Mouse (Mus musculus) liver, embryonic 14.5 days (tissue): ENCODE data around the gene Atp2a3. TPM values are rescaled to one million over a fixed set of nuclear protein-coding genes. Genes with fewer than 3 reads are reported as not detected.

Experiments
- ATAC-seq: fragments of 200-750 bp; cut with Nextera tagmentation; 2 replicates; pipeline ENCODE4 v1.8.0; 2017; ENCODE audit warnings: moderate number of reproducible peaks, mild to moderate bottlenecking, moderate library complexity; ENCODE audit not compliant: insufficient read depth
- DNase-seq, 3 experiments: peaks; one replicate each; pipeline ENCODE4 v3.0.0-alpha.2; 2012 to 2013; ENCODE audit warnings: low read depth in 3 of 3, low spot score in 3 of 3
- H3K27ac ChIP-seq: fragments of 300-500 bp; sonication (generic); 2 replicates; pipeline ENCODE4 v1.5.1; 2014; ENCODE audit warnings: moderate library complexity, mild to moderate bottlenecking, control low read depth, inconsistent platforms
- H3K27me3 ChIP-seq: fragments of 300-500 bp; sonication (generic); 2 replicates; pipeline ENCODE4 v1.6.1; 2014; ENCODE audit warnings: mild to moderate bottlenecking, low read length, moderate library complexity; ENCODE audit not compliant: control insufficient read depth, insufficient read depth
- H3K36me3 ChIP-seq: fragments of 300-500 bp; sonication (generic); replicated peaks from 2 replicates; pipeline ENCODE4 v1.6.1; 2014; ENCODE audit warnings: low read depth; ENCODE audit not compliant: control insufficient read depth, insufficient read depth
- H3K4me1 ChIP-seq, 2 experiments: fragments of 200-500 bp in 1 of 2; fragments of 300-500 bp in 1 of 2; sonication (generic) in 1 of 2; replicated peaks; 2 replicates each; pipeline ENCODE4 v1.6.1; 2012 to 2014; ENCODE audit warnings: antibody characterized with exemption in 1 of 2, inconsistent platforms in 1 of 2, low read length in 1 of 2; ENCODE audit not compliant: control insufficient read depth in 2 of 2, insufficient read depth in 2 of 2
- H3K4me2 ChIP-seq: fragments of 300-500 bp; sonication (generic); 2 replicates; pipeline ENCODE4 v1.6.1; 2014; ENCODE audit warnings: low read depth, mild to moderate bottlenecking, control low read depth, moderate library complexity
- H3K4me3 ChIP-seq, 2 experiments: fragments of 200-500 bp in 1 of 2; fragments of 300-500 bp in 1 of 2; sonication (generic) in 1 of 2; 2 replicates each; pipeline ENCODE4 v1.5.1; 2012 to 2014; ENCODE audit warnings: low read depth in 2 of 2, low read length in 2 of 2, mild to moderate bottlenecking in 2 of 2, control low read depth in 1 of 2, inconsistent platforms in 1 of 2, moderate library complexity in 1 of 2; ENCODE audit not compliant: insufficient read depth in 1 of 2
- H3K9ac ChIP-seq: fragments of 300-500 bp; sonication (generic); replicated peaks from 2 replicates; pipeline ENCODE4 v1.6.1; 2014; ENCODE audit warnings: mild to moderate bottlenecking, control low read depth, moderate library complexity
- H3K9me3 ChIP-seq: fragments of 300-500 bp; sonication (generic); 2 replicates; pipeline ENCODE4 v1.6.1; 2016; ENCODE audit warnings: low read length, mixed read lengths; ENCODE audit not compliant: control insufficient read depth
- CTCF ChIP-seq: IDR thresholded peaks from 2 replicates; pipeline ENCODE4 v1.5.1; 2016; ENCODE audit warnings: antibody characterized with exemption, low read depth, control low read depth
- EP300 ChIP-seq: IDR thresholded peaks from 2 replicates; pipeline ENCODE4 v1.6.1; 2016; ENCODE audit warnings: antibody characterized with exemption, low read depth
- WGBS: fragments of 180-500 bp; shearing (Covaris S2); extraction: QIAGEN DNeasy Blood & Tissue Kit; methylation state at CpG from one replicate; pipeline ENCODE4 v1.1.7; 2014; ENCODE audit not compliant: insufficient replicate concordance; 5-methylcytosine and 5-hydroxymethylcytosine counted together
- polyA plus RNA-seq, 2 experiments: library from polyadenylated mRNA; depleted of rRNA in 1 of 2; stranded (reverse) in 1 of 2; unstranded in 1 of 2; fragments of >200 nt; fragmentation: Nextera tagmentation in 1 of 2; extraction: Ambion mirVana in 1 of 2; gene quantifications; 2 replicates each; pipeline versions ENCODE4 v1.2.1 to v1.2.3; 2012 to 2014

The Atp2a3 gene
- polyA plus RNA-seq, 2 experiments, result 6.4 to 6.7 TPM

DNA sequence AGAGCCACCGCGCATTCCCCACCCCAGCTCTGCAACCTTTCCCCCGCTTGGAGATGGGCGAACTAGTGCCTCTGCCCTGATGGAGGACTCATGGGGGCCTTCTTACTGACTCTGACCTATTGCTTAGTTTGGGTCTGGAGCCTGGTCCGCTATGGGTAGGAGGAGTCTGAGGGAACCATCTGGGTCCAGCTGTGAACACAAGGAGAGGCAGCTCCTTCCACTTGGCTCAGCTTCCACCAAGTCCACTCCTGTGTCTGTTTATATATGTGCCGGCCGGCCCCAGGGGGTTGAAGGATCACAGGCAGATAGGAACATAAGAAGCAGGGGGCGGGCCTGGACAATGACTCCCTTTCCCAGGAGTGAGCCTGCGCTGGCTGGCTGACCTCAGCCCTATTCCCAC lies 31.0 kb downstream of the Atp2a3 start:
- DNase-seq, result no peak
- no peak overlapping the region for H3K27ac ChIP-seq
- ATAC-seq, result no peak

DNA sequence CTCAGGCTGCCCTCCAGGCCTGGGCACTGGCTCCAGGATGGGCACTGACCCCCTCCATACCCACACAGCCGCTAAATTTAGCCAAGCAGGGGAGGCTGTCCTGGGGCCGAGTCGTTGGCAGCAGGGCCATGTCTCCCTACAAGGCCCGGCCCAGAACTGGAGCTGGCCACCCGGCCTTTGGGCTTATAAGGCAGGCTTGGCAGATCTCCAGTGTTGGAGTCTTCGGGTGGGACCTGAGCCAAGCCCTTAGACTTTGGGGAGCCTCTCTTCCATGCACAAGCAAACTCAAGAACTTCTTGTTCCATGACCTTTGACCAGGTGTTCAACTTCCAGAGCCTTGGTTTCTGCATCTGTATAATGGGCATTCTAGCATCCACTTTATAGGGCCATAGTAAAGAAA lies 35.4 kb downstream of the Atp2a3 start:
- H3K4me1 ChIP-seq, result peaks cover 0 to 13% of the 10 kb centered on the region in 2 experiments; a peak in 2 of 4 replicates
- ATAC-seq (no peak), DNase-seq (no peak)
- no peak for TF ChIP-seq EP300
- TF ChIP-seq CTCF, result no peak
- H3K4me2 ChIP-seq, result no peak overlapping the region
- H3K9ac ChIP-seq, result no peak overlapping the region
- H3K27me3 ChIP-seq, result no peaks in the 10 kb centered on the region
- no peak overlapping the region for H3K27ac ChIP-seq
- H3K9me3 ChIP-seq, result no peaks in the 10 kb centered on the region
- 74% methylated on average over 6 of the region's 6 CpGs for WGBS
- no peak overlapping the region for H3K4me3 ChIP-seq
- H3K36me3 ChIP-seq, result no peaks in the 10 kb centered on the region

More for the DNA sequence above, 31.0 kb downstream of the Atp2a3 start:
- Histone ChIP-seq H3K4me3 (no peak overlapping the region), H3K4me2 (no peak overlapping the region), H3K9me3 (no peaks in the 10 kb centered on the region), H3K36me3 (no peaks in the 10 kb centered on the region), H3K4me1 (peaks cover 0 to 2% of the 10 kb centered on the region in 2 experiments; a peak in 1 of 4 replicates), H3K9ac (no peak overlapping the region), H3K27me3 (no peaks in the 10 kb centered on the region)
- TF ChIP-seq CTCF (no peak), EP300 (no peak)
- WGBS, result 75% methylated on average over 9 of the region's 9 CpGs

DNA sequence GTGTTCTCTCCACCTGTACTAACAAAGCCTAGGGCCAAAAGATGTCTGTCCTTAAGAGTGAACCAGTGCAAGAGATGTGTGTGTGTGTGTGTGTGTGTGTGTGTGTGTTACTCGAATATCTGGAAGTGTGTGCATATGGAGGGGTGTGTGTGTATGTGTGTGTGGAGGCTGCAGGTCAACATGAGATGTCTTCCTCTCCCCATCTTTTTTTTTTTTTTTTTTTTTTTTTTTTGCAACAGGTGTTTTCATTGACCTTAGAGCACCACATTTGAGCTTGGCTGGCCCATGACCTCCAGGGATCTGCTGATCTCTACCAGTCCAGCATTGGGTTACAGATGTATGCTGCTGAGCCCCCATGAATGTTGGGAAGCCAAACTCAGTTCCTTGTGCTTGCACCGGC lies 35.8 kb downstream of the Atp2a3 start:
- Histone ChIP-seq H3K4me1 (peaks cover 0 to 13% of the 10 kb centered on the region in 2 experiments; a peak in 2 of 4 replicates), H3K4me2 (no peak overlapping the region), H3K9me3 (no peaks in the 10 kb centered on the region), H3K36me3 (no peaks in the 10 kb centered on the region), H3K4me3 (no peak overlapping the region), H3K9ac (no peak overlapping the region), H3K27ac (no peak overlapping the region), H3K27me3 (no peaks in the 10 kb centered on the region)
- no peak for DNase-seq
- TF ChIP-seq EP300 (no peak), CTCF (no peak)
- WGBS, result 41% methylated on average over 2 of the region's 2 CpGs
- no peak for ATAC-seq

DNA sequence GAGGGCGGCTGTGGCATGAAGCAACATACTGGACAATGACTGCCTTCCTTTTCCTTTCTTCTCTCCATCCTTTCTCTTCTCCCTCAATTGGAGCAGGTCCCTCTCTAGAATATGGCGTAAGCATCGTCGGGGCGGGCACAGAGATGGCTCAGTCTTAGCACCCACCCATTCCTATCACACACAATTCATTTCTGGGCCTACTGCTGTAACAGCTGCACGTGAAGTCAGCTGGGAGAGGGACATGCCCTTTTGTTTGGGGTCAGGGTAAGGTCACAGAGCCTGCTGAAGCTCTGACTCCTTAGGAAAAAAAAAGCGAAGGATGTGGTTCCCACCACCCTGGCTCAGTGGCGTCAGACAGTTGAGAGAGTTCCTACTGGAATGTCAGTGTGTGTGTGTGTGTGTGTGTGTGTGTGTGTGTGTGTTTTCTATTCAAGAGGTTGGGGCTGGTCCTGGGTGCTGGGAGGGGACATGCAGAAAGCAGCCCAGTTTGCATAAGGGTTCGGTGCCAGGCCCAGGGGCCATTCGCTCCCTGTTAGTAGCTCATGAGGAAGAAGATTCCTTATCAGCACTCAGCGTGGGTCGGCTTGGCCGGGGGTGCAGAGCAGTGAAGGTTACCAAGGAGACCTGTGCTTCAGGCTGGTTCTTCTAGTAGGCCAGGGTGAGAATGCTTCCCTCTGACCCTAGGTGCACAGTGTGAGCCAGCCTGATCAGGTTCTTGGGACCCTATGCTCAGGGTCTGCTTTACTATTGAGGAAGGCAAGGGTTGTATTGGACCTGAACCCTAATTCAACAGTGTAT lies 36.8 kb downstream of the Atp2a3 start:
- DNase-seq (no peak), ATAC-seq (no peak)
- Histone ChIP-seq H3K4me3 (no peak overlapping the region), H3K36me3 (no peaks in the 10 kb centered on the region), H3K27me3 (no peaks in the 10 kb centered on the region), H3K9ac (no peak overlapping the region), H3K4me2 (no peak overlapping the region), H3K9me3 (no peaks in the 10 kb centered on the region), H3K27ac (no peak overlapping the region), H3K4me1 (peaks cover 0 to 11% of the 10 kb centered on the region in 2 experiments; a peak in 2 of 4 replicates)
- no peak for TF ChIP-seq CTCF
- no peak for TF ChIP-seq EP300
- WGBS, result 38% methylated on average over 13 of the region's 13 CpGs

DNA sequence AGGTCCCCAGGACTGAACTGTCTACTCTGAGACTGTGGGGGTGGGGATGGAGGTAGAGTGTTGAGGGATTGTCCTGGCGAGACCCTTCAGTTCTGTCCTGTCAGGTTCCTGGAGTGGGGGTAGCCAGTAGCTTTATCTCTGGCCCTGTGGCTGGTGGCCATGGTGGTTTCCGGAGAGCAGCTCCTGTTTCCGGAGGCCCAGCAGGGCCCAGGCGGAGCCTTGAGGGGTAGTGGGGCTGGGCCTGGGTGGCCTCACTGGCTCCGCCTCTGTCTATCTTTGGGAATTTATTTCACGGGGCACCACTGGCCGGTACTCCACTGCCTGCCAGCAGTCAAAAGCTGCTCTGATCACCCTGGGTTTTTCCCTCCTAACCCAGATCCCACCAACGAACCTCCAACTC lies 37.8 kb downstream of the Atp2a3 start, which contains the start of gene P2rx1:
Gene P2rx1, plus strand, starts transcription at position 333 of the 400 bp plus-strand sequence.
- H3K27ac ChIP-seq, result no peak within 1 kb of the TSS
- H3K4me1 ChIP-seq, result peaks cover 0 to 11% of the 10 kb centered on the region in 2 experiments; a peak in 2 of 4 replicates
- no peak for TF ChIP-seq EP300
- 0 out of 2 replicates have a peak, but pooled peaks have one; percentile 19 for TF ChIP-seq CTCF
- no peaks in the 10 kb centered on the region for H3K9me3 ChIP-seq
- no peaks in the 10 kb centered on the region for H3K36me3 ChIP-seq
- H3K9ac ChIP-seq, result no peak within 1 kb of the TSS
- 6% methylated on average over 8 of the region's 8 CpGs for WGBS
- no peaks in the 10 kb centered on the region for H3K27me3 ChIP-seq
- peak within 1 kb of the TSS in 1 of 2 experiments; percentile 10; a peak in 2 of 4 replicates for H3K4me3 ChIP-seq
- DNase-seq (no peak), ATAC-seq (peak; percentile 71; the same call in 1 of the 2 replicates)
- H3K4me2 ChIP-seq, result no peak within 1 kb of the TSS; the same call in 1 of the 2 replicates
